Mouse (Mus musculus): Measurements from ENCODE around the gene Cln3. TPM values are rescaled to one million over a fixed set of nuclear protein-coding genes. Genes with fewer than 3 reads are reported as not detected.
A peak's percentile ranks its signal among the peaks of the same experiment; 100 is the strongest.

Cln3 gene
- polyA plus RNA-seq, 1 experiment from 2014 or later: 27.8 TPM

GRCm38 (mm10) chr7:126537820-126538585 lies 47.6 kb downstream of the Cln3 start:
- DNase-seq (ENCODE audit: low spot score): no peak
- peaks cover 4% of the 10 kb centered on the region; the same call in 1 of the 2 replicates for H3K4me1 ChIP-seq
- 79% methylated on average over 5 of the region's 5 CpGs for WGBS

GRCm38 (mm10) chr7:126536466-126536865 lies 49.2 kb downstream of the Cln3 start:
- Histone ChIP-seq H3K9me3 (replicated peaks) (no peaks in the 10 kb centered on the region), H3K27me3 (ENCODE audit: low read depth, poor library complexity, severe bottlenecking) (peaks cover 30% of the 10 kb centered on the region), H3K4me3 (peak overlapping the region; percentile 55), H3K4me1 (peaks cover 4% of the 10 kb centered on the region; the same call in 1 of the 2 replicates), H3K36me3 (no peaks in the 10 kb centered on the region), H3K27ac (no peak overlapping the region)
- 66% methylated on average over 9 of the region's 9 CpGs for WGBS
- no peak for DNase-seq (ENCODE audit: low spot score)

More at GRCm38 (mm10) chr7:126537820-126538585, 47.6 kb downstream of the Cln3 start:
- Histone ChIP-seq H3K9me3 (replicated peaks) (no peaks in the 10 kb centered on the region), H3K36me3 (peaks cover 7% of the 10 kb centered on the region), H3K27ac (no peak overlapping the region), H3K27me3 (ENCODE audit: low read depth, poor library complexity, severe bottlenecking) (peaks cover 30% of the 10 kb centered on the region), H3K4me3 (no peak overlapping the region)

GRCm38 (mm10) chr7:126535766-126536165 lies 49.9 kb downstream of the Cln3 start:
- 2% methylated on average over 28 of the region's 28 CpGs for WGBS
- H3K9me3 ChIP-seq (replicated peaks): no peaks in the 10 kb centered on the region
- no peaks in the 10 kb centered on the region for H3K36me3 ChIP-seq
- peak; percentile 67 for DNase-seq (ENCODE audit: low spot score)
- H3K27me3 ChIP-seq (ENCODE audit: low read depth, poor library complexity, severe bottlenecking): peaks cover 30% of the 10 kb centered on the region
- H3K27ac ChIP-seq: peak overlapping the region; percentile 76
- peaks cover 4% of the 10 kb centered on the region; the same call in 1 of the 2 replicates for H3K4me1 ChIP-seq
- H3K4me3 ChIP-seq: peak overlapping the region; percentile 55

- 77% methylated on average over 1 of the region's 1 CpGs for WGBS
- Histone ChIP-seq H3K9me3 (replicated peaks) (no peaks in the 10 kb centered on the region), H3K4me1 (peaks cover 4% of the 10 kb centered on the region; the same call in 1 of the 2 replicates), H3K4me3 (no peak overlapping the region), H3K27ac (no peak overlapping the region), H3K27me3 (ENCODE audit: low read depth, poor library complexity, severe bottlenecking) (peaks cover 30% of the 10 kb centered on the region), H3K36me3 (no peaks in the 10 kb centered on the region)
- no peak for DNase-seq (ENCODE audit: low spot score)
These were observed 52.2 kb downstream of the Cln3 start for GRCm38 (mm10) chr7:126533434-126533833.

GRCm38 (mm10) chr7:126528166-126528577 lies 57.4 kb downstream of the Cln3 start:
- H3K4me3 ChIP-seq: no peak overlapping the region
- no peaks in the 10 kb centered on the region for H3K9me3 ChIP-seq (replicated peaks)
- no peaks in the 10 kb centered on the region for H3K4me1 ChIP-seq
- no peaks in the 10 kb centered on the region for H3K27me3 ChIP-seq (ENCODE audit: low read depth, poor library complexity, severe bottlenecking)
- no peaks in the 10 kb centered on the region for H3K36me3 ChIP-seq
- peak overlapping the region; percentile 83 for H3K27ac ChIP-seq
- WGBS: 22% methylated on average over 1 of the region's 1 CpGs
- peak; percentile 59 for DNase-seq (ENCODE audit: low spot score)

GRCm38 (mm10) chr7:126523316-126523715 lies 62.3 kb downstream of the Cln3 start:
- H3K27me3 ChIP-seq (ENCODE audit: low read depth, poor library complexity, severe bottlenecking): no peaks in the 10 kb centered on the region
- H3K4me3 ChIP-seq: no peak overlapping the region
- H3K36me3 ChIP-seq: no peaks in the 10 kb centered on the region
- no peaks in the 10 kb centered on the region for H3K4me1 ChIP-seq
- H3K9me3 ChIP-seq (replicated peaks): no peaks in the 10 kb centered on the region
- no peak overlapping the region for H3K27ac ChIP-seq
- WGBS: 85% methylated on average over 3 of the region's 3 CpGs
- DNase-seq (ENCODE audit: low spot score): no peak

Small RNAs within 50 kb of the gene (microRNA-seq; reads per million reads assigned to microRNA genes)
- 1.8 reads per million for gene Mir7059

Other genes starting within 250 kb of the Cln3 start
- gene Lat, start 216.2 kb downstream of the Cln3 start, polyA plus RNA-seq (2016; fragmentation: Nextera tagmentation; extraction: Ambion mirVana): 1.6 and 3.0 TPM in 2 replicates
- 67.7 and 68.4 TPM in 2 replicates for gene Spns1, start 208.4 kb downstream of the Cln3 start, polyA plus RNA-seq (2016; fragmentation: Nextera tagmentation; extraction: Ambion mirVana)
- gene Nfatc2ip, start 189.1 kb downstream of the Cln3 start, polyA plus RNA-seq (2016; fragmentation: Nextera tagmentation; extraction: Ambion mirVana): 2.6 and 2.9 TPM in 2 replicates
- gene Cd19, start 170.9 kb downstream of the Cln3 start, polyA plus RNA-seq (2016; fragmentation: Nextera tagmentation; extraction: Ambion mirVana): not detected in 2 replicates
- gene Rabep2, start 157.1 kb downstream of the Cln3 start, polyA plus RNA-seq (2016; fragmentation: Nextera tagmentation; extraction: Ambion mirVana): 30.3 and 36.9 TPM in 2 replicates
- gene Atp2a1, start 122.7 kb downstream of the Cln3 start, polyA plus RNA-seq (2016; fragmentation: Nextera tagmentation; extraction: Ambion mirVana): 0.59 and 5.3 TPM in 2 replicates
- 55.1 and 62.5 TPM in 2 replicates for gene Sh2b1, start 110.4 kb downstream of the Cln3 start, polyA plus RNA-seq (2016; fragmentation: Nextera tagmentation; extraction: Ambion mirVana)
- 182 and 207 TPM in 2 replicates for gene Tufm, start 98.5 kb downstream of the Cln3 start, polyA plus RNA-seq (2016; fragmentation: Nextera tagmentation; extraction: Ambion mirVana)
- 60.6 and 62.5 TPM in 2 replicates for gene Atxn2l, start 82.4 kb downstream of the Cln3 start, polyA plus RNA-seq (2016; fragmentation: Nextera tagmentation; extraction: Ambion mirVana)
- 230 and 241 TPM in 2 replicates for gene Eif3c, start 19.4 kb downstream of the Cln3 start, polyA plus RNA-seq (2016; fragmentation: Nextera tagmentation; extraction: Ambion mirVana)
- gene Apobr, start 875 bp downstream of the Cln3 start, polyA plus RNA-seq (2016; fragmentation: Nextera tagmentation; extraction: Ambion mirVana): 0.29 and 0.51 TPM in 2 replicates
- not detected in 2 replicates for gene Il27, start 9.1 kb upstream of the Cln3 start, polyA plus RNA-seq (2016; fragmentation: Nextera tagmentation; extraction: Ambion mirVana)
- gene Nupr1, start 45.0 kb upstream of the Cln3 start, polyA plus RNA-seq (2016; fragmentation: Nextera tagmentation; extraction: Ambion mirVana): 0.45 and 0.78 TPM in 2 replicates
- 69.0 and 69.2 TPM in 2 replicates for gene Sgf29, start 63.5 kb upstream of the Cln3 start, polyA plus RNA-seq (2016; fragmentation: Nextera tagmentation; extraction: Ambion mirVana)
- 0.11 and 0.49 TPM in 2 replicates for gene Sult1a1, start 90.6 kb upstream of the Cln3 start, polyA plus RNA-seq (2016; fragmentation: Nextera tagmentation; extraction: Ambion mirVana)
- gene Bola2, start 109.6 kb upstream of the Cln3 start, polyA plus RNA-seq (2016; fragmentation: Nextera tagmentation; extraction: Ambion mirVana): 177 and 237 TPM in 2 replicates
- gene Slx1b, start 110.0 kb upstream of the Cln3 start, polyA plus RNA-seq (2016; fragmentation: Nextera tagmentation; extraction: Ambion mirVana): 12.6 and 14.8 TPM in 2 replicates
- 28.9 and 37.8 TPM in 2 replicates for gene Coro1a, start 122.0 kb upstream of the Cln3 start, polyA plus RNA-seq (2016; fragmentation: Nextera tagmentation; extraction: Ambion mirVana)
- 47.3 and 55.9 TPM in 2 replicates for gene Mapk3, start 173.8 kb upstream of the Cln3 start, polyA plus RNA-seq (2016; fragmentation: Nextera tagmentation; extraction: Ambion mirVana)
- 0.83 and 1.5 TPM in 2 replicates for gene Gdpd3, start 180.5 kb upstream of the Cln3 start, polyA plus RNA-seq (2016; fragmentation: Nextera tagmentation; extraction: Ambion mirVana)
- gene Ypel3, start 191.1 kb upstream of the Cln3 start, polyA plus RNA-seq (2016; fragmentation: Nextera tagmentation; extraction: Ambion mirVana): 51.7 and 84.9 TPM in 2 replicates
- 0.23 and 0.53 TPM in 2 replicates for gene Tbx6, start 195.7 kb upstream of the Cln3 start, polyA plus RNA-seq (2016; fragmentation: Nextera tagmentation; extraction: Ambion mirVana)
- 450 and 462 TPM in 2 replicates for gene Ppp4c, start 206.7 kb upstream of the Cln3 start, polyA plus RNA-seq (2016; fragmentation: Nextera tagmentation; extraction: Ambion mirVana)
- gene Fam57b, start 211.9 kb upstream of the Cln3 start, polyA plus RNA-seq (2016; fragmentation: Nextera tagmentation; extraction: Ambion mirVana): 0.20 and 0.21 TPM in 2 replicates
- not detected in 2 replicates for gene 4930451I11Rik, start 245.8 kb upstream of the Cln3 start, polyA plus RNA-seq (2016; fragmentation: Nextera tagmentation; extraction: Ambion mirVana)

All from limb, embryonic 10.5 days (tissue).